Mouse (Mus musculus) lung, postnatal 4 days (tissue): Measurements from ENCODE around the gene Mvb12b.

Experiments used
- DNase-seq, 2 experiments: peaks; one replicate each; pipeline ENCODE4 v3.0.0; 2021

Gene Mvb12b

GRCm38 (mm10) chr2:33777051-33777450 is 110.7 kb downstream of the Mvb12b start:
- no peak for DNase-seq

- no peak for DNase-seq
Observed at GRCm38 (mm10) chr2:33774884-33775283, 112.9 kb downstream of the Mvb12b start.

GRCm38 (mm10) chr2:33774106-33774505 is 113.6 kb downstream of the Mvb12b start:
- no peak for DNase-seq

GRCm38 (mm10) chr2:33772439-33772838 is 115.3 kb downstream of the Mvb12b start:
- no peak for DNase-seq

GRCm38 (mm10) chr2:33771388-33771787 is 116.4 kb downstream of the Mvb12b start:
- no peak for DNase-seq

GRCm38 (mm10) chr2:33770526-33771130 is 117.1 kb downstream of the Mvb12b start:
- DNase-seq, result no peak

- no peak for DNase-seq
Observed at GRCm38 (mm10) chr2:33764476-33764875, 123.3 kb downstream of the Mvb12b start.

- DNase-seq, result no peak
Observed at GRCm38 (mm10) chr2:33762210-33762609, 125.5 kb downstream of the Mvb12b start.

- no peak for DNase-seq
Observed at GRCm38 (mm10) chr2:33760571-33760991, 127.2 kb downstream of the Mvb12b start.

- no peak for DNase-seq
Observed at GRCm38 (mm10) chr2:33759447-33759846, 128.3 kb downstream of the Mvb12b start.

- DNase-seq, result peak; percentile 58 to 61
Observed at GRCm38 (mm10) chr2:33755633-33756020, 132.1 kb downstream of the Mvb12b start.

GRCm38 (mm10) chr2:33754980-33755632 is 132.6 kb downstream of the Mvb12b start:
- no peak for DNase-seq

GRCm38 (mm10) chr2:33754317-33754633 is 133.5 kb downstream of the Mvb12b start:
- no peak for DNase-seq

- DNase-seq, result peak; percentile 91 to 96
Observed at GRCm38 (mm10) chr2:33753630-33754316, 134.0 kb downstream of the Mvb12b start.

- DNase-seq, result no peak
Observed at GRCm38 (mm10) chr2:33750611-33751010, 137.1 kb downstream of the Mvb12b start.

- peak; percentile 49 to 83 for DNase-seq
Observed at GRCm38 (mm10) chr2:33746471-33746870, 141.3 kb downstream of the Mvb12b start.

- DNase-seq, result no peak
Observed at GRCm38 (mm10) chr2:33745724-33746123, 142.0 kb downstream of the Mvb12b start.

GRCm38 (mm10) chr2:33737128-33737527 is 150.6 kb downstream of the Mvb12b start:
- no peak for DNase-seq

GRCm38 (mm10) chr2:33736722-33737121 is 151.0 kb downstream of the Mvb12b start:
- peak; percentile 55 to 72 for DNase-seq

GRCm38 (mm10) chr2:33734781-33735485 is 152.8 kb downstream of the Mvb12b start:
- DNase-seq, result peak; percentile 68 to 83

GRCm38 (mm10) chr2:33729701-33730100 is 158.0 kb downstream of the Mvb12b start:
- no peak for DNase-seq

- no peak for DNase-seq
Observed at GRCm38 (mm10) chr2:33727199-33727598, 160.5 kb downstream of the Mvb12b start.

- DNase-seq, result no peak
Observed at GRCm38 (mm10) chr2:33720380-33720898, 167.3 kb downstream of the Mvb12b start.
